ENCODE assay signal across 19 mouse cellular contexts in the genomic region with DNA sequence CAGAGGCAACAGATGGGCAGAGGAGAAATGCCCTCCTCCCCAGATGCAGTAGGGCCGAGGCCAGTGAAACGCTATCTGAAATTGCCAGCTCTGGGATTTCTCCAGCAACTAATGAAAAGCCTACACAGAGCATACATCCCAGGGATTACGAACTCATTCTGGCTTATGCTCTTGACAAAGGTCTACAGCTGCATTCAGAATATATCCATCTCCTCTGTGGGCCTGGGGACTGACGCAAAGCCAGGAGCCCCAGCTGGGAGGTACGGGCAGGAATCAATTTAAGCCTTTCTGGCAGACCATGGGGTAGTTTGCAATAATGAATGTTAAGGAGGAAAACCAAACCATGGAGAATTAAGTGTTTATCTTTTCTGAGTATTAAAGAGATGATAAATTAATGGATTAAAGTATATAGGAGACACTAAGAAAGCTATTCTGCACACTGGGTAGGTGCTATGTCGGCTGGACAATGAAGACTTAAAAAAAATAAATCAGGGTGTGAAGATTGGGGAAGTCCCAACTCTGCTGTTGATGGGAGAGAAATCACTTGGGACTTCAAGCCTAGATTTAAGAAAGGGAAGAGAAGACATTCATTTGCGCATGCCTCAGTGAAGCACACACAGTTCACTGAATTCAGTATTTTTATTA.
DNase-seq lines count a peak whose midpoint lies in the region; ATAC-seq and TF ChIP-seq lines count a peak whose summit lies in the region.
"Had no signal": no experiment of that assay in that cellular context is flagged by ENCODE, and none has a peak within 500 bp of the region (broad histone marks: within the 10 kb centered on the region; RNA-seq: fewer than 3 reads in every experiment).

No protein-coding gene starts in this region.

- no peak for TF ChIP-seq CTCF in brain, embryonic 14.5 days (IDR thresholded peaks at IDR 0.05; ENCODE audit: borderline replicate concordance, extremely low read depth, insufficient read depth, insufficient read length)
- no peak for TF ChIP-seq CTCF in midbrain, postnatal 0 days (IDR thresholded peaks at IDR 0.05)

- H3K4me2 ChIP-seq in forebrain, embryonic 12.5 days: no peak overlapping the region
- no peak overlapping the region for H3K4me2 ChIP-seq in forebrain, embryonic 13.5 days
- H3K4me2 ChIP-seq in hindbrain, embryonic 16.5 days (ENCODE audit: low read length): no peak overlapping the region
- H3K4me2 ChIP-seq in midbrain, postnatal 0 days (ENCODE audit: low read depth, low read length, poor library complexity, severe bottlenecking): no peak overlapping the region
- no peak overlapping the region for H3K4me2 ChIP-seq in intestine, embryonic 16.5 days (ENCODE audit: low read depth, low read length)
- H3K4me2 ChIP-seq in heart, embryonic 11.5 days: no peak overlapping the region
- H3K4me2 ChIP-seq: embryonic facial prominence, embryonic 13.5 days; heart, embryonic 12.5 days; limb, embryonic 15.5 days; liver, embryonic 15.5 days had no signal

- peak; percentile 77 for DNase-seq in brain, embryonic 14.5 days (ENCODE audit: low read depth)
- no peak for DNase-seq in midbrain, postnatal 0 days (ENCODE audit: low spot score)
- DNase-seq: adrenal gland, postnatal 36 days; cerebellum, adult 2 months; heart, postnatal 14 days; kidney, adult 2 months; kidney, postnatal 14 days; layer of hippocampus, postnatal 36 days; thymus, postnatal 25 days had no signal

- TF ChIP-seq POLR2A in brain, embryonic 14.5 days (IDR thresholded peaks at IDR 0.05; ENCODE audit: borderline replicate concordance, extremely low read depth, insufficient read depth, insufficient read length, poor library complexity, severe bottlenecking): no peak

- no peaks in the 10 kb centered on the region for H3K27me3 ChIP-seq in forebrain, embryonic 12.5 days
- no peaks in the 10 kb centered on the region for H3K27me3 ChIP-seq in forebrain, embryonic 13.5 days
- no peaks in the 10 kb centered on the region for H3K27me3 ChIP-seq in hindbrain, embryonic 16.5 days (replicated peaks; ENCODE audit: control insufficient read depth, insufficient read depth, low read length)
- H3K27me3 ChIP-seq in midbrain, postnatal 0 days (ENCODE audit: insufficient read depth, low read length): no peaks in the 10 kb centered on the region
- H3K27me3 ChIP-seq in intestine, embryonic 16.5 days (replicated peaks; ENCODE audit: control insufficient read depth, insufficient read depth, low read length): no peaks in the 10 kb centered on the region
- H3K27me3 ChIP-seq in heart, embryonic 11.5 days (ENCODE audit: control insufficient read depth, insufficient read depth, low read length): no peaks in the 10 kb centered on the region
- H3K27me3 ChIP-seq: embryonic facial prominence, embryonic 13.5 days; heart, embryonic 12.5 days; limb, embryonic 15.5 days; liver, embryonic 15.5 days had no signal

- WGBS in forebrain, embryonic 12.5 days: 78% methylated on average over 7 of the region's 7 CpGs
- WGBS in forebrain, embryonic 13.5 days: 65% methylated on average over 7 of the region's 7 CpGs
- WGBS in hindbrain, embryonic 16.5 days: 44% methylated on average over 7 of the region's 7 CpGs
- 46% methylated on average over 7 of the region's 7 CpGs for WGBS in midbrain, postnatal 0 days
- WGBS in intestine, embryonic 16.5 days: 79% methylated on average over 7 of the region's 7 CpGs
- WGBS in heart, embryonic 11.5 days (ENCODE audit: insufficient replicate concordance): 83% methylated on average over 7 of the region's 7 CpGs

- H3K4me1 ChIP-seq in forebrain, embryonic 12.5 days: peaks cover 10% of the 10 kb centered on the region
- peaks cover 10% of the 10 kb centered on the region for H3K4me1 ChIP-seq in forebrain, embryonic 13.5 days
- peaks cover 2% of the 10 kb centered on the region; the same call in 1 of the 2 replicates for H3K4me1 ChIP-seq in hindbrain, embryonic 16.5 days (ENCODE audit: control insufficient read depth, insufficient read depth, low read depth, low read length)
- H3K4me1 ChIP-seq in midbrain, postnatal 0 days (ENCODE audit: insufficient read depth, low read length): no peaks in the 10 kb centered on the region
- no peaks in the 10 kb centered on the region for H3K4me1 ChIP-seq in intestine, embryonic 16.5 days (ENCODE audit: control insufficient read depth, insufficient read depth, low read length)
- no peaks in the 10 kb centered on the region for H3K4me1 ChIP-seq in heart, embryonic 11.5 days (ENCODE audit: control insufficient read depth, insufficient read depth, low read length)
- H3K4me1 ChIP-seq: heart, embryonic 12.5 days; limb, embryonic 15.5 days; liver, embryonic 15.5 days had no signal

- H3K9me3 ChIP-seq in forebrain, embryonic 12.5 days: no peaks in the 10 kb centered on the region
- H3K9me3 ChIP-seq in forebrain, embryonic 13.5 days (replicated peaks): no peaks in the 10 kb centered on the region
- H3K9me3 ChIP-seq in hindbrain, embryonic 16.5 days (ENCODE audit: control insufficient read depth, low read length): no peaks in the 10 kb centered on the region
- H3K9me3 ChIP-seq in midbrain, postnatal 0 days (ENCODE audit: low read length): no peaks in the 10 kb centered on the region
- H3K9me3 ChIP-seq in intestine, embryonic 16.5 days (ENCODE audit: control insufficient read depth, low read length): no peaks in the 10 kb centered on the region
- no peaks in the 10 kb centered on the region for H3K9me3 ChIP-seq in heart, embryonic 11.5 days (replicated peaks; ENCODE audit: control insufficient read depth, low read length)
- H3K9me3 ChIP-seq: embryonic facial prominence, embryonic 13.5 days; heart, embryonic 12.5 days; limb, embryonic 15.5 days; liver, embryonic 15.5 days had no signal

- no peak overlapping the region for H3K27ac ChIP-seq in forebrain, embryonic 12.5 days
- no peak overlapping the region for H3K27ac ChIP-seq in forebrain, embryonic 13.5 days
- no peak overlapping the region for H3K27ac ChIP-seq in hindbrain, embryonic 16.5 days (ENCODE audit: low read depth, low read length)
- no peak overlapping the region for H3K27ac ChIP-seq in midbrain, postnatal 0 days (ENCODE audit: low read depth, low read length)
- H3K27ac ChIP-seq in intestine, embryonic 16.5 days (ENCODE audit: low read length): no peak overlapping the region
- H3K27ac ChIP-seq in heart, embryonic 11.5 days (ENCODE audit: low read depth, low read length): no peak overlapping the region
- H3K27ac ChIP-seq: embryonic facial prominence, embryonic 13.5 days; layer of hippocampus, adult 2 months; limb, embryonic 15.5 days; liver, embryonic 15.5 days had no signal

- no peak overlapping the region for H3K9ac ChIP-seq in forebrain, embryonic 12.5 days
- no peak overlapping the region for H3K9ac ChIP-seq in forebrain, embryonic 13.5 days
- no peak overlapping the region for H3K9ac ChIP-seq in hindbrain, embryonic 16.5 days (ENCODE audit: low read depth, low read length)
- H3K9ac ChIP-seq in midbrain, postnatal 0 days (replicated peaks; ENCODE audit: low read length, poor library complexity, severe bottlenecking): no peak overlapping the region
- no peak overlapping the region for H3K9ac ChIP-seq in intestine, embryonic 16.5 days (ENCODE audit: low read depth, low read length)
- H3K9ac ChIP-seq in heart, embryonic 11.5 days (ENCODE audit: low read depth, low read length): no peak overlapping the region
- H3K9ac ChIP-seq: embryonic facial prominence, embryonic 13.5 days; heart, embryonic 12.5 days; limb, embryonic 15.5 days; liver, embryonic 15.5 days had no signal

- no peak overlapping the region for H3K4me3 ChIP-seq in forebrain, embryonic 12.5 days (replicated peaks)
- no peak overlapping the region for H3K4me3 ChIP-seq in forebrain, embryonic 13.5 days
- no peak overlapping the region for H3K4me3 ChIP-seq in hindbrain, embryonic 16.5 days (ENCODE audit: low read length)
- H3K4me3 ChIP-seq in midbrain, postnatal 0 days (ENCODE audit: low read depth, low read length): no peak overlapping the region
- no peak overlapping the region for H3K4me3 ChIP-seq in intestine, embryonic 16.5 days (ENCODE audit: low read length)
- no peak overlapping the region for H3K4me3 ChIP-seq in heart, embryonic 11.5 days (ENCODE audit: low read depth, low read length)
- H3K4me3 ChIP-seq: embryonic facial prominence, embryonic 13.5 days; heart, embryonic 12.5 days; layer of hippocampus, adult 2 months; limb, embryonic 15.5 days; liver, embryonic 15.5 days had no signal

- ATAC-seq in forebrain, embryonic 12.5 days (ENCODE audit: low FRiP score): peak; percentile 39; the same call in 1 of the 2 replicates
- ATAC-seq in forebrain, embryonic 13.5 days: no peak
- ATAC-seq in hindbrain, embryonic 16.5 days: 0 out of 2 replicates have a peak, but pooled peaks have one; percentile 11
- ATAC-seq in midbrain, postnatal 0 days (ENCODE audit: low FRiP score): 0 out of 2 replicates have a peak, but pooled peaks have one; percentile 16
- no peak for ATAC-seq in intestine, embryonic 16.5 days
- ATAC-seq in heart, embryonic 11.5 days (replicated peaks; ENCODE audit: insufficient number of reproducible peaks, low FRiP score, low TSS enrichment): no peak

- no peaks in the 10 kb centered on the region for H3K36me3 ChIP-seq in forebrain, embryonic 12.5 days (replicated peaks)
- H3K36me3 ChIP-seq in forebrain, embryonic 13.5 days (ENCODE audit: poor library complexity, severe bottlenecking): no peaks in the 10 kb centered on the region
- H3K36me3 ChIP-seq in hindbrain, embryonic 16.5 days (ENCODE audit: control insufficient read depth, insufficient read depth, low read length): no peaks in the 10 kb centered on the region
- H3K36me3 ChIP-seq in midbrain, postnatal 0 days (ENCODE audit: insufficient read depth, low read length): no peaks in the 10 kb centered on the region
- no peaks in the 10 kb centered on the region for H3K36me3 ChIP-seq in intestine, embryonic 16.5 days (ENCODE audit: control insufficient read depth, insufficient read depth, low read length)
- no peaks in the 10 kb centered on the region for H3K36me3 ChIP-seq in heart, embryonic 11.5 days (ENCODE audit: control insufficient read depth, insufficient read depth, low read length)
- H3K36me3 ChIP-seq: embryonic facial prominence, embryonic 13.5 days; heart, embryonic 12.5 days; limb, embryonic 15.5 days; liver, embryonic 15.5 days had no signal

Comparison
In these comparisons a context has a peak if more than half of its experiments do, and no peak if none do; other contexts are left out.
1. ATAC-seq: peak in forebrain, embryonic 12.5 days (single experiment), hindbrain, embryonic 16.5 days (single experiment) and midbrain, postnatal 0 days (single experiment); none in forebrain, embryonic 13.5 days (single experiment), intestine, embryonic 16.5 days (single experiment) and heart, embryonic 11.5 days (single experiment).